Mouse (Mus musculus) urinary bladder, postnatal 4 days (tissue): ENCODE data around the gene Prr15l.

Experiments used
- DNase-seq, 2 experiments: peaks; one replicate each; pipeline ENCODE4 v3.0.0; 2021 to 2022; ENCODE audit warnings: low spot score in 2 of 2

The Prr15l gene

DNA sequence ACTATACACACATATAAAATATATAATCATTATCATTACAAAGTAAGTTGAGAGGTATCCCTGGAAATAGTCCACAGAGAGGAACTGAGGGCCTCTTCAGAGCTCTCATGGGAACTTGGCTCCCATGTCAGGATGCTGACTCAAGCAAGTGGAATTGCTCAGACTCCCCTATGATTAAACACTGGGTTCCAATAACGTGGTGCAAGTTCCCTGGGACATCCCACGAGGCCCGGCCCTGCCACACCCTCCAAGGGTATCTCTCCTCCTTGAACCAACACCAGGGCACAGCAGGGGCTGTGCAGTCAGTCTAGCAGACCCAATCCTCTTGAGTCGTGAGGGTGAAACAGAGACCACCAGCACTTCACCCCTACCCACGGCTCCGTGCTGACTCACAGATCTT lies 8.9 kb upstream of the Prr15l start:
- no peak for DNase-seq

DNA sequence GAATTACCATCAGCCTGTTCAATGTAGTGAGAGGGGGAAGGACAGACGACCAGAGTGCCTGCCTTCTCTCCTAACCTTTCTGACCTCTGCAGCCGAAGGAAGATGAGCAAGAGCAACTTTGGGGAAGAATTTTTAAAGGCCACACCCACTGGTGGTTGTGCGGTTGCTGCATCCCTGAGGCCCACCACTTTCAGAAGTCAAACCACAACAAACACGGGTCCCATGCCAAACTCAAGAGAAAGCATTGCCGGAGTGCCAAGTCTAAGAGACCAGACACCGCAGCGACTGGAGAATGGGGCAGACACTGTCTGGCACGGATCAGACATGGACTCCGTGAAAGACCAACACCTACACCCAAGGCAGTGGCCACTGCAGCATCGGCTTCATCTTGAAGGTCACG lies 3.0 kb upstream of the Prr15l start:
- no peak for DNase-seq

DNA sequence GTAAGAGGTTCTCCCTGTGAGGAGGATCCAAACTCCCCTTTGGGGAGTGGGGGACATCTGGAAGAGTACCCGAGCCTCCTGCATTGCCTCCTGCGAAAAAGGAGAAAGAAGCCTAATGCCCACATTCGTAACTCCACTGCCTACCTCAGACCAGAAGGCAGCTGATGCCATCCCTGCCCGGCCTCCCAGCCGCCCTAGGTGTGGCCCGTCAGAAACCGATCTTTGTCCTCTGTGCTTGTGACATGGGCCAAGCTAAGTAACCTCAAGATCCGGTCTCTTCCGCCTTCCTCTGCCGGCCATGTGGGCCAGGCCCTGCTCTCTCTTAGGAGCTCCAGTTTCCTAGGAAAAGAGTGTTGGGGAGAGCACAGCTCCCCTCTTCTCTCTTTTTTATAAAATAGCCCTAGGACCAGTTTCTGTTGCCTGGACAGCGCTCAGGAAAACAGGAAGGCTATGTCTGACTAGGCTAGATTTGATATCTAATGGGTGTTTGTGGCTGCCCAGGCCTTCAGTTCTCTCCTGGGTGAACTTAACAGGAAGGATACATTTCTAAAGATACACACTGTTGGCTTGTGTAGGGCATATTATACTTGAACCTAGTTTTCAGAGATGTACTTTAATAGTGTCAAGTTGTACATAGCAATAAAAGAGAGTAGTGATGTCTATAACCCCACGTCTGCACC lies 2.3 kb upstream of the Prr15l start:
- no peak for DNase-seq

DNA sequence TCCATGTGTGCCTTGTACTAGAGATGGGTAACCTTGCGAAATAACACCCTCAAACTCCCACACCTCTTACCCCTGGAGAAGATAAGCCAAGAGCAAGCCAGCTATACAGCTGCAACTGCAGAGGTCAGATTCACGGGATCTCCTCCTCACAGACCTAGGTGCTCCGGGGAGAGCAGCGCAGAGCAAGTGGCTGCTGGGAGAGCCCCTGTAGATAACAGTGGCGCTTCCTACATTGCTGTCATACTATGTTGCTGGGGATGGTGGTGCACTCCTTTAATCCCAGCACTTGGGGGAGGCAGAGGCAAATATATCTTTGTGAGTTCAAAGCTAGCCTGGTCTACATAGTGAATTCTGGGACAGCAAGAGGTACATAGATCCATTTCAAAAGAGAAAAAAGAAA lies 1.3 kb upstream of the Prr15l start:
- DNase-seq, result no peak

DNA sequence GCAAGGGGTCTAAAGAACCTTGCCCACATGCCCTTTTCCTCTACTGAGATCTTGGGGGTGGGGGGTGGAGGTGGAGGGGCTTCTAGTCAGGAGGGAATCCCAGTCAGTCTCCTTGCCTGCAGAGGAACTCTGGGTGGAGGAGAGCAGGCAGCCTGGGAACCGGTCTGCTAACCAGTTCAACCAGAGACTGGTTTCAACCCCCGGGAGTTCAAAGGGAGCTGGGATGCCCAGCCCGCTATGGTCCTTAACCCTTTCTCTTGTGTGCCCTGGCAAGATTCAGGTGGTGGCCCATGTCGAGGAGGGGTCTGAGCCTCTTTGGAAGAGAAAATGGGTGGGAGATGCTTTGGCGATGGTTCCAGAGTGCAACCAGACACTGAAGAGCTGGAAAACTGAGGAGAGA lies 787 bp downstream of the Prr15l start:
- DNase-seq, result no peak

DNA sequence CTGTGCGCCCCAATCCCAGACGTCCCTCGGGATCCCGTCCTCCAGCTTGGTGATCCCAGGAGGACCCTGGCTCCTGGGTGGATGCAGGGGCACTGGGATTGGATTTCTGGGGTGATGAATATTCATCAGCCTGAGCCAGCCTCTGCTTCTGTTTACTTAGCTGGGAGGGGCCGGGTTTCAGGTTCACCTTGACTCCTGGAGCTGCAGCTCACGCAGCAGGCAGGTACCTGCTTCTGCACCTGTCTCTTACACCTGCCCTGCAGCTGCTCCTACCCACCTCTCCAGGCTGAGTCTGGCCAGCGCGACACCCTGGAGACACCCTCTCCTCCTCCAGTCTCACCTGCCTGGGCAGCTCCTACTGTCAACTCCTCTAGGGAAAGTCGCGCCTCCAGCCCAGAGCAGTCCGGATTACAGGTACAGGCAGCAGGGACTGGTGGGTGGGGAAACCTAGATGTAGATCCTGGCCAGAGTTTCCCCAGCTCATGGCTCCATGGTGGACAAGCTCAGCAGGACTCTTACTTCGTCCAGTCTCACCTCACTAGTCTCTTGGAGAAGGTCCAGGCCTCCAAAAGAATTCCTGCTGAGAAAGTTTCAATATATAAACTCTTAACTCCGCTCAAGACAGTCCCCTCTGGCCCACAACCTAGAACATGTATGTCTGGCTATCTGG lies 1.3 kb downstream of the Prr15l start:
- no peak for DNase-seq

DNA sequence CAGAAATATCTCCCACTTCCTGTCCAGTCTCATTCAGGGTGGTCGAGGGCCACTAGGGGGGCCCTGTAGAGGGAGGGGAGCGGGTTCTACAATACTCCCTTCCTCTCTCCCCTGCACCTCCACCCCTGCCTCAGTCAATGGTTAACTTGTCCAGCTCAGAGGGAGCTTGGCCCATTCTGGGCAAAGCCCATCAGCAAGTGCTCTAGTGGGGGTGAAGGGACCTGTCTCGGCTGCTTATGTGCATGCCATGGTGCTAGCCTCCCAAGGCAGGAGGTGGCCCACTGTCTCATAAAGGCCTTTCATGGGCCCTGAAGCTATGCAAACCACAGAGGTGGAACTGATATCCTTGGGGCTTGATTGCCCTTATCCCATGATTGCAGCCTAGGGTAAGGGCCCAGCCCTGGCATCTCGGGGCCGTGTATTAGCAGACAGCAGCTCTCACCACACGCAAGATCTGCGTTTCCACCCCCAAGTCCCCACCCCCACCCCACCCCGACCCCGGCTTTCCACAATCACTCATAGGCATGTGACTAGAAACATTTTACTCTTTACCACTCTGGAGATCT lies 1.9 kb downstream of the Prr15l start:
- no peak for DNase-seq

DNA sequence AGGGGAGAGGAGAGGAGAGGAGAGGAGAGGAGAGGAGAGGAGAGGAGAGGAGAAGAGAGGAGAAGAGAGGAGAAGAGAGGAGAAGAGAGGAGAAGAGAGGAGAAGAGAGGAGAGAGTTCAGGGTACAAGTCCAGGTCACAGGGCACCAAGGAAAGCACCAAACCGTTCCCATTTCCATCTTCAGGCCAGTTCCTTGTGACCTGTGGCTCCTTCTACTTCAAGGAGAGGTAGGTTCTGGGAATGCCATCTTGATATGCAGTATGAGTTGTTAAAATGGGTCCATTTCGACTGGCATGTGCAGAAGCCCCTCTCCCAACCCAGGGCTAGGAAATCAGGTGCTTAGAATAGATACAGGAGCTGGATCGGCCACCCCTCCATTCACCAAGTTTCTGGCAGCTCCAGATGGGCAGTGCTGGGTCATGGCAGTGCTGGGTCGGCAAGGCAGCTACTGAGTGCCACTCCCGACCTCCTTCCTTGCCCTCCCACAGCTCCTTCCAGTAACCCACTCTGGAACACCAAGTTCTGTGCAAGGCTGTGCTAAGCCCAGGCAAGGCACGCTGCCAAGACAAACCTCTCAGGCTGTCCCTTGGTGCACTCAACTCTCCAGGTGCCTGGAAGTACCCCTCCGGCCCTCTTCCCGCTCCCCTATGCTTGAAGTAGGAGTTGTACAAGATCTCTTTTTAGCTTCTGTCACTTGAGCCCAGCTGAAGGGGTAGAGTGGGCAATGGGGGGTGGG lies 3.6 kb downstream of the Prr15l start:
- DNase-seq, result no peak

DNA sequence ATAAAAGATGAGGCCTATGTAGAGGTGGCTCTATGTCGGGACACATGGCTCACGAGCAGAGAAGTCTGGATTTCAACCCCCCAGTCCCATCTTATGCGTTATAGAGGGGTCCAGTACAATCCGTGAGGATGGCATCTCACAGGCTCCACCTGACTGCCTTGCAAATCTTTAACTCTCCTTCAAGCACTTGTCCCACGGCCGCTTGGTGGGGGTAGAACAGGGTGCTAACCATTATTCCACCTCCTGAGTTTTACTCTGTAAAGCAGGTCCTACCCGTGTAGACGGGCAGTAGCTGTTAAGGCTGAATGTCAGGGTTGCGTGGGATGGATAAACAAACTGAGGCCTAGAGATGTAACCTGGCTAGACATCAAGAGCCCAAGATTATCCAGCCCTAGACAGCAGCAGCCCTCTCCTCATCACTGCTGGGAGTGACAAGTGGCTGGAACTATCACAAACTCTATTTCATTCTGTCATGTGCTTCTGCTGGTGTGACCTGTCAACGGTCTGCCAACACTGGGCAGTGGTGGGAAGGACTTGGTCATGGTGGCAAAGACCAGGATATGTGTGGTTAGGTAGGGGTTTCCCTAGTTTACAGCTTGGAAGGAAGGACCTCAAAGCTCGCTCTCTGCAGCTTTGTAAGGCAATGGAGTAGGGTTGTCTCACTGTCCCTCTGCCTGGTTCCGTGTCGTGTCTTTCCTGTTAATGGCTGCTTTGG lies 5.8 kb downstream of the Prr15l start:
- DNase-seq, result no peak

DNA sequence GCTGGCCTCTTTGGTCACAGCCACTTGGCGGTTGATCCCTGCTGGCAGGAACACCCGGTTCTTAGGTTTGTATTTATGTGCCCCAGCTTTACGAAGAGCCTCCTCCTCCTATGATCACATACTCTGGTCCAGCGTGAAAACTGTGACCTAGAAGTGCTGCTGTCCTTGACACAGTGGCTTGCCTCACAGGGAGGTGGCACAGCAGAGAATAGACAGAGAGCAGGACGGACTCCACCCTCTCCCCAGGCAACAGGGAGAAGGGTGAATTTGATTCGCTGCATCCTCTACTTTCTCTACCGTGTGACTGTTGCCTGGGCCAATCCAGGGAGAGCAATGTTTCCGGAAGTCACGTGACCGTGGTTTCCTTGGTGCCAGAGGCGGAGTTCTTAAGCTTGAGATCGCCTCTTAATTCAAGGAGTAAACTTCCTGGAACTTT lies 7.0 kb downstream of the Prr15l start:
- peak in 1 of 2 experiments; percentile 62 for DNase-seq

DNA sequence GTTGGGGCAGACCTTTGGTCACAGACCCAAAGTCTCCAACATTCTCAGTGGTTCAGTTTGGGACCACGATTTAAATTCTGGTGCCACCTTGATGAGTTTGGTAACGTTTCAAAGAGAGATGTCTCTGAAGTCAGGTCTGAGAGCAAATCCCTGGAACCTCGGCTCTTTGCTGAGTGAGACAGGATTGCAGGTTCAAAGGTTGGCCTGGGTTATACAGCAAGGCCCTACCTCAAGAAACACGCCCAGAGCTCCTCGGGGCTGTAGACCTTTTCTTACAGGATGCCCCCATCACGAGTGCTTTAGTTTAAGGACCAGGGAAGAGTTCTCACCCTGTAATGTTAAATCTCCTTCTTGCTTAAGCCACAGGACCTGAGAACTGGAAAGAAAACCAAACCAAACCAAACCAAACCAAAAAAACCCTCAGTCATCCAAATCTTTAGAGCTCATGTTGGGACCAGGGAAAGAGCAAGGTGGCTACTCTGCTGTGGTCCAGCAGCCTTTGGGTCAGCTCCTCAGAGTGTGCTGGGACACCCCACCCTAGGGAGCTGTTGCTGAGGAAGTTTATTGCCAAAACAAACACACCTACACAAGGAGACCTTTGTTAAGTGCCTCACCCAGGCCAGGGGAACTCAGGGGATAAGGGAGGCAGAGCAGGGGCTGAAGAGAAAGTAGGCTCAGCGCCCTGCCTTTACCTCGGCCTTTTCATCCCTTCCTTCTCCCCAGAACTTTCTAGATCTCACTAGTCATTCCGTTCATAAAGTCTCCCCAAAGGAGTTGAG lies 8.2 kb downstream of the Prr15l start:
- DNase-seq, result no peak

DNA sequence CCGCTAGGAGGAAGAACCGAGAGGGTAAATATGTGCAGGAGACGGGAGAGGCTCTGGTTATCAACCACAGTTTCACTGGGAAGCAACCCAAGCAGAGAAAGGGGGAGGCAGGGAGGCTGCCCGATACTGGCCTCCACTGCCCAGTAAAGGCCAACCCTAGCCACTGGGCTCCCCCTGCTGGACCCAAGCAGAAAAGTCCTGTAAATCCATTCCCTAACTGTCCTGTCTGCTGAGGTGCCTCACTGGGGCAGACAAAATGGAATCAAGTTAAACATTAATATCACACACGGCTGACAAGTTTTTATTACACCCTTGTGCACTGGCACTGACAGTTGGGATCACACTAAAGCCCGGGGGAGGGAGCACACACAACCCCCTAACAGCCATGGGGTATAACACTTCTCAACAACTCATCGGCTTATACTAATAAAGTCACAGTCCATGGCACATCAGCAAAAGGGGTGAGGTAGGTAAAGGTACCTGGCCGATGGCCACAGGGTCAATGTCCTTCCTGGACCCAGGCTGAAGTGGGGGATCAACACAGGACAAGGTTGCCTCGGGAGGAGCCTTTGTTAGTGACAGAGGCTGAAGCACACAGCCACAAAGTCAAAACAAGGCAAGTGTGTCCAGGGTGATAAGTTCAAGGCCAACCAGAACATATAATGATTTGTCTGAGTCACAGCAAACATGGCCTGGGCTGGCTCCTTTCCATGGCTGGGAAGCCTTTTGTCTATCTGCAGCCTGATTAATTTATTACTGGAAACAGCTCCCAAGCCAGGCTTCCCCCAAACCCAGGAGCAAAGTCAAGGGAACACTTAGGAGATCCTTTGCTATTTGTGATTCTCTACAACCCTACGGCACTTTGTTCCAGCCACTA lies 9.9 kb downstream of the Prr15l start:
- DNase-seq, result peak; percentile 64 to 69

DNA sequence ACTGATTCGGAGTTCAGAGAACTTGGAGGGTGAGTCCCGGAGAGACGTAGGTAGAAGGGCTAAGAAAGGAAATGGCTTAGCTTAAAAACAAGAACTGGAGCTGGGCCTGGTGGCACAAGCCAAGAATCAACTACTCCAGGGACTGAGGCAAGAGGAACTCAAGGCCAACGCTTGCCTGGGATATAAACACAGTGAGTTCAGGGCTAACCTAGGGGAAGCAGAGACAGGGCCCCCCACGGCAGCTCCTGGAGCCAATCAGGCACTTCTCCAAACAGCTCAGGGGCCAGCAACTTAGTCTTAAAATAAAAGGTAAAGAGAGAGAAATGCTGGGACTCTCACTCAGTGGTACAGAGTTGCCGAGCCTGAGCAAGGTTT lies 10.5 kb downstream of the Prr15l start:
- no peak for DNase-seq

DNA sequence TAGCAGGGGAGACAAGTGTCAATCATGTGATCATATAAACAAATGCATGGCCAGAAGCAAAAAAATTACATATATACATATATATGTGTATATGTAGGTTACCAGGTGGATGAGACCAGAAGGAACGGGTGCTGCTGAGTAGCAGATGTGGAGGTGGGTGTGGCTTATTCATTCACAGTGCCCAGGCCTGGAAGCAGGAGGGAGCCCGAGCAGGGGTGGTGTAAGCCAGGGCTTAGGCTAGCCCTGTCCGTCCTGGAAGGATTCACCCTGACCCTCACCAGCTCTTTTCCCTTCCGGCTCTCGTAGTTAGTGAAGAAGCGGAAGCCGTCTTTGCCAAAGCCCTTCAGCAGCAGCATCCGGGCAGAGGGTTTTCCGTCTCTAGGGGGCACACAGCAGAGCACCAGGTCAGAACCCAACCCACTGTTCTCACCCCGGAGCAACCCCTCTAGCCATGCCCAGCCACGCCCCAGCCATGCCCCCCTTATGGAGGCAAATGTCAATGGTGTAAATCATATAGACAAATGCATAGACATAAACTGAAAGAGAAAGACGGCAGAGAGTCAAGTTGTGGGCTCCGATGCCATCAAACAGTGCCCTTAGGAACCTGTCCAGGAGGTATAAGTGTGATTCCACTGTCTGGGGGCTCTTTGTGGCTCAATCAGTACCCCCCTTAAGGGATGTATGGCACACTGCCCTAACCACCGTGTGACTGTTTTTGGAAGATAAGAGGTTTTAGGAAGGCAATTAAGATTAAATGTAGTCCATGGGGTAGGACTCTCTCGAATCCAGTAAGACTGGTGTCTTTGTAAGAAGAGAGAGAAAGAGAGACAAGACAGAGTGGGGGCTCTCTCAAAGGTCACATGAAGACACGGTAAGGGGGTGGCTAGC lies 12.9 kb downstream of the Prr15l start:
- DNase-seq, result no peak

DNA sequence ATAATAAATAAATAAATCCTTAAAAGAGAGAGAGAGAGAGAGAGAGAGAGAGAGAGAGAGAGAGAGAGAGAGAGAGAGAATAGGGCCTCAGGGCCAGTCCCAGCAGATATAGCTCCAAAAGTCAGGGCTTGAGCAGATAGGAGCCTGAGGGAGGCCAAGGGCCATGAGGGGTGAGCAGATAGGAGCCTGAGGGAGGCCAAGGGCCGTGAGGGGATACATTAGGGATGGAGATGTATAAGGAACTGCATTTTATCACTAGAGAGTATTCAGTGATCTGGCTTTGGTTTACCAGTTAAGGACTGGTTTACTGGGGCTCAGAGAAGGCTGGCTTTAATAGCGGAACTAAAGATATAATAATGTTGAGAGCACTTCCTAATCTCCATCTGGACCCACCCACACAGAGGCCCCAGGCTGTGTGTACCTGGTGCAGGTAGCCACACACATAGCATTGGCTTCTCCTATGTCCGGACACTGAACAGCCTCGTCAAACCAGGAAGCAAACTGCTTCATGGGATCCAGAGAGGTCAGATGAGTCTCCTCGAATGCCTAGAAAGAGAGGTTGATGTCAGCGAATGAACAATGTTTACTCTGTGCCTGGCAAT lies 14.2 kb downstream of the Prr15l start:
- no peak for DNase-seq

DNA sequence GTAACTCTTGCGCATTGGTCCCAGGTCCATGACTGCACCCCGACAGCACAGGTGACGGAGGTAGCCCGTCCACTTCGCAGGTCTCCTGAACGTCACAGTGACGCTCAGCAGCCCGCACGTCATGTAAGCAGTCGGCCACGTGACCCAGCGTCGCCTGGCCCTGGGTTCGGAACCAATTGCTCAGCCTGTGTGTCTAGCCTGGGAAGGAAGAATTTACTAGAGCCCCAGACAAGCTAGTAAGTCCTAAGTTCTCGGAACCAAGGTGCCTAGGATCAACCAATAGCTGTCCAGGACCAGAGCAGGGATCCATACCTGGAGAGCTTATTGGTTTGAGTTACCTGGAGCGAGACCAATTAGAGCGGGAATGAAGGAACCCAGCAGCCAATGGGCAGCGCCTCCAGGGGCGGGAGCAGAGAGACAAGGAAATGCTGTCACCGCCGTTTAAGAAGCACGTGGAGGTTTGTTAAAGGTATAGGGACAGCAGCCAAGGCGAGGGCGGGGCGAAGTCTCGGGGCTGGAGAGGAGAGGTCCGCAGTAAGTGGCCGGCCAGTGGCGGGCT lies 15.9 kb downstream of the Prr15l start, which contains the start of gene Pnpo:
Gene Pnpo, minus strand, starts transcription at position 241 of the 559 bp plus-strand sequence.
- DNase-seq, result peak; percentile 85 to 86

DNA sequence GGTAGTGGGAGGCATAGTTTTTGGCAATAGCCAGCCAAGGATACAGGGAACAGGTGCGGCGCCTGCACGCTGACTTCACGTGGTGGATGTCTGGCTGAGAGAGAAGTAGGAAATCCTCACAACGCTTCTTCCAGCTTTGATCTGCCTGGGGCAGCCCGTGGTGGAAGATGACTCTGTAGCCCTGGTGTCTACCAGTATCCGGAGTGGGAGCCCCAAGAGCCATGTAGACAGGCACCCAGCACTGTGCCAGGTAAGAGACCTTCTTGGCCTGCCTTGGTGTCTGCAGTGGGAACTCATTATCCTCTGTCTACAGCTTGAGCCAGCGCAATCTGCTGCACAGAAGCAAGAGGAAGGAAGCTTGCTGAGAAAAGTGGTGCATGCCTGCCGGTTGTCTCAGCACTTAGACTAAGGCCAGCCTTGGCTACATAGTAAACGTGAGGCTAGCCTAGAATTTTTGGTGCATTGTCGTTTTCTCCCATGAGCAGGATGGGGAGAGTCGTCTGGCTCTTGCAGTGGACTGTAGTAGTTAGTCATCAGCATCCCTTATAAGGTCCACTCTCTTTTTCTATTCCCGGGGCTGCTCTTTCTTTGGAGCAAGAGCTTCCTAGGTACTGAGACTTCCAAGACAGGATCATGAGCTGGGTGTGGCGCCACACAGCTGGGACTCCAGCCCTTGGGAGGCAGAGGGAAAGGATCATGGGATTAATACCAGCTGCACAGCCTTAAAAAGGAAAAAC lies 17.1 kb downstream of the Prr15l start:
- no peak for DNase-seq

DNA sequence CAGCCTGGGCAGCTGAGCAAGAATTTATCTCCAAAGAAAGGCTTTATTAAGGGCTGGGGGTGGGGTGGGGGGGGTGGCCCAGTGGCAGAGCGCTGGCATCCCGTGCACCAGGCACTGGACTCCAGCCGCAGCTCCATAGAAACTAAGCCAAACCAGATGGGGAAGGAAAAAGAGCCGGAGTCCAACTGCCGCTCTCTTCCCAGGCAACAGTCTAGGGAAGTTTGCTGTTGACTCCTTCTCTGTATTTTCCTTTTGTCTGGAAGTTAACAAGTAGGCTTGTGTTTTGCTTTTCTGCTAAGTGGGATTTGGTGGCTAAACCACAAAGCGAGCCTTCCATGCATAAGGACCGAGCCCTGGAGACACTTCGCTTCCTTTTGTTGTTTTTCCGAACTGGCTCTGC lies 18.6 kb downstream of the Prr15l start:
- DNase-seq, result no peak
